Mouse (Mus musculus) CH12.LX (cell line): ENCODE results near the gene Tmem45b. TPM values are rescaled to one million over a fixed set of nuclear protein-coding genes. Genes with fewer than 3 reads are reported as not detected.

Source experiments
- DNase-seq: peaks from one replicate; pipeline ENCODE4 v3.0.0-alpha.2; 2013; ENCODE audit errors: extremely low read depth
- H3K27ac ChIP-seq: 2 replicates; pipeline ENCODE4 v1.5.1; 2012; ENCODE audit warnings: low read depth, mild to moderate bottlenecking, control low read depth, moderate library complexity; ENCODE audit not compliant: insufficient read depth
- H3K27me3 ChIP-seq: replicated peaks from 2 replicates; pipeline ENCODE3; 2012; ENCODE audit warnings: inconsistent platforms
- H3K36me3 ChIP-seq, 2 experiments: replicated peaks in 1 of 2; 2 replicates each; pipeline versions ENCODE3 to v1.6.1; 2012; ENCODE audit warnings: inconsistent platforms in 1 of 2, low read length in 1 of 2, mild to moderate bottlenecking in 1 of 2, mixed read lengths in 1 of 2, moderate library complexity in 1 of 2; ENCODE audit not compliant: control insufficient read depth in 1 of 2, insufficient read depth in 1 of 2
- H3K4me1 ChIP-seq, 2 experiments: 2 replicates each; pipeline ENCODE4 v1.6.1; 2012; ENCODE audit warnings: inconsistent platforms in 1 of 2, moderate library complexity in 1 of 2; ENCODE audit not compliant: insufficient read depth in 2 of 2, control insufficient read depth in 1 of 2
- H3K4me2 ChIP-seq: 2 replicates; pipeline ENCODE4 v1.6.1; 2012; ENCODE audit warnings: low read depth, mild to moderate bottlenecking, control low read depth; ENCODE audit not compliant: poor library complexity, insufficient read depth, severe bottlenecking
- H3K4me3 ChIP-seq, 3 experiments: fragments of 150-350 bp in 1 of 3; sonication (generic) in 1 of 3; replicated peaks in 1 of 3; 2 replicates each; pipeline versions ENCODE3 to v1.5.1; 2011 to 2012; ENCODE audit warnings: low read depth in 2 of 3, low read length in 2 of 3, mild to moderate bottlenecking in 2 of 3, moderate library complexity in 2 of 3, control low read depth in 1 of 3, improper control_type of control experiment in 1 of 3, inconsistent platforms in 1 of 3, mixed read lengths in 1 of 3; ENCODE audit not compliant: poor library complexity in 1 of 3
- H3K79me2 ChIP-seq: replicated peaks from 2 replicates; pipeline ENCODE4 v1.6.1; 2012; ENCODE audit warnings: mild to moderate bottlenecking, moderate library complexity; ENCODE audit not compliant: control insufficient read depth, poor library complexity, insufficient read depth, severe bottlenecking; ENCODE audit errors: extremely low read depth
- H3K9ac ChIP-seq: 2 replicates; pipeline ENCODE4 v1.6.1; 2012; ENCODE audit warnings: low read depth, mild to moderate bottlenecking, control low read depth, moderate library complexity; ENCODE audit not compliant: insufficient read depth
- H3K9me3 ChIP-seq: replicated peaks from 2 replicates; pipeline ENCODE3; 2012; ENCODE audit warnings: low read length, inconsistent platforms, mixed read lengths
- BHLHE40 ChIP-seq: IDR thresholded peaks from 2 replicates; pipeline ENCODE4 v1.6.1; 2011; ENCODE audit warnings: mild to moderate bottlenecking, low read depth, low read length, improper control_type of control experiment
- CHD1 ChIP-seq: IDR thresholded peaks from 2 replicates; pipeline ENCODE4 v1.6.1; 2012; ENCODE audit warnings: low read depth, low read length, improper control_type of control experiment, inconsistent platforms
- CTCF ChIP-seq, 2 experiments: IDR thresholded peaks in 1 of 2; conservative IDR thresholded peaks in 1 of 2; 2 replicates each; pipeline ENCODE4 v1.5.1; 2011 to 2012; ENCODE audit warnings: low read depth in 2 of 2, low read length in 2 of 2, improper control_type of control experiment in 1 of 2, inconsistent platforms in 1 of 2, mild to moderate bottlenecking in 1 of 2, moderate library complexity in 1 of 2
- E2F4 ChIP-seq: IDR thresholded peaks from 2 replicates; pipeline ENCODE4 v1.6.1; 2011; ENCODE audit warnings: low read depth, low read length, improper control_type of control experiment; ENCODE audit not compliant: insufficient replicate concordance
- ELF1 ChIP-seq: IDR thresholded peaks from 2 replicates; pipeline ENCODE4 v1.6.1; 2014; ENCODE audit warnings: low read depth, mild to moderate bottlenecking, inconsistent platforms, low read length, improper control_type of control experiment
- ETS1 ChIP-seq: conservative IDR thresholded peaks from 2 replicates; pipeline ENCODE4 v1.6.1; 2012; ENCODE audit warnings: low read depth, mild to moderate bottlenecking, inconsistent platforms, low read length, improper control_type of control experiment, moderate library complexity
- GABPA ChIP-seq: IDR thresholded peaks from 2 replicates; pipeline ENCODE4 v1.6.1; 2012; ENCODE audit warnings: low read depth, low read length, improper control_type of control experiment, inconsistent platforms; ENCODE audit not compliant: insufficient replicate concordance
- JUN ChIP-seq: IDR thresholded peaks from 2 replicates; pipeline ENCODE4 v1.6.1; 2011; ENCODE audit warnings: low read depth, mild to moderate bottlenecking, low read length, improper control_type of control experiment, moderate library complexity; ENCODE audit not compliant: insufficient read depth
- KAT2A ChIP-seq: IDR thresholded peaks from 2 replicates; pipeline ENCODE4 v1.6.1; 2012; ENCODE audit warnings: low read length, improper control_type of control experiment, inconsistent platforms; ENCODE audit not compliant: insufficient replicate concordance
- MXI1 ChIP-seq: IDR thresholded peaks from 2 replicates; pipeline ENCODE4 v1.6.1; 2011; ENCODE audit warnings: mild to moderate bottlenecking, low read depth, low read length, improper control_type of control experiment
- MYC ChIP-seq: IDR thresholded peaks from 2 replicates; pipeline ENCODE4 v1.6.1; 2011; ENCODE audit warnings: low read depth, mild to moderate bottlenecking, improper control_type of control experiment, low read length
- NELFE ChIP-seq: IDR thresholded peaks from 2 replicates; pipeline ENCODE4 v1.6.1; 2011; ENCODE audit warnings: low read depth, low read length, improper control_type of control experiment
- NRF1 ChIP-seq: IDR thresholded peaks from 2 replicates; pipeline ENCODE4 v1.6.1; 2014; ENCODE audit warnings: low read depth, mild to moderate bottlenecking, inconsistent platforms, low read length, improper control_type of control experiment, moderate library complexity
- POLR2A ChIP-seq: IDR thresholded peaks from 2 replicates; pipeline ENCODE4 v1.6.1; 2011; ENCODE audit warnings: low read depth, mild to moderate bottlenecking, improper control_type of control experiment, low read length
- POLR2AphosphoS2 ChIP-seq: IDR thresholded peaks from 2 replicates; pipeline ENCODE4 v1.6.1; 2011; ENCODE audit warnings: low read depth, low read length, improper control_type of control experiment
- RAD21 ChIP-seq: IDR thresholded peaks from 2 replicates; pipeline ENCODE4 v1.6.1; 2011; ENCODE audit warnings: low read depth, mild to moderate bottlenecking, low read length, improper control_type of control experiment, moderate library complexity
- SMC3 ChIP-seq: IDR thresholded peaks from 2 replicates; pipeline ENCODE4 v1.6.1; 2011; ENCODE audit warnings: low read depth, low read length, improper control_type of control experiment
- TCF12 ChIP-seq: IDR thresholded peaks from 2 replicates; pipeline ENCODE4 v1.6.1; 2014; ENCODE audit warnings: low read depth, mild to moderate bottlenecking, inconsistent platforms, low read length, improper control_type of control experiment
- UBTF ChIP-seq: IDR thresholded peaks from 2 replicates; pipeline ENCODE4 v1.6.1; 2012; ENCODE audit warnings: low read depth, mild to moderate bottlenecking, inconsistent platforms, low read length, improper control_type of control experiment, moderate library complexity
- USF1 ChIP-seq: IDR thresholded peaks from 2 replicates; pipeline ENCODE4 v1.6.1; 2014; ENCODE audit warnings: low read depth, mild to moderate bottlenecking, inconsistent platforms, low read length, improper control_type of control experiment
- USF2 ChIP-seq: conservative IDR thresholded peaks from 2 replicates; pipeline ENCODE4 v1.6.1; 2011; ENCODE audit warnings: low read depth, low read length, improper control_type of control experiment
- ZC3H11A ChIP-seq: IDR thresholded peaks from 2 replicates; pipeline ENCODE4 v1.6.1; 2012; ENCODE audit warnings: low read depth, mild to moderate bottlenecking, inconsistent platforms, low read length, improper control_type of control experiment
- ZMIZ1 ChIP-seq: IDR thresholded peaks from 2 replicates; pipeline ENCODE4 v1.6.1; 2012; ENCODE audit warnings: low read depth, mild to moderate bottlenecking, inconsistent platforms, low read length, improper control_type of control experiment
- ZNF384 ChIP-seq: IDR thresholded peaks from 2 replicates; pipeline ENCODE4 v1.6.1; 2012; ENCODE audit warnings: low read depth, low read length, improper control_type of control experiment, inconsistent platforms
- dilution Hi-C: fragments of 300-500 bp; cut with MboI; formaldehyde crosslinking; loops from 2 replicates; pipeline ENCODE4 v1.14.3; 2020; ENCODE audit warnings: low sequenced_read_pairs; ENCODE audit not compliant: extremely low pct_unique_long_range_greater_than_20kb, extremely low pct_ligation_motif_present
- in situ Hi-C: fragments of 300-500 bp; cut with MboI; formaldehyde crosslinking; loops from 3 replicates; pipeline ENCODE4 v1.14.3; 2019; ENCODE audit warnings: low sequenced_read_pairs, low pct_ligation_motif_present, low pct_unique_long_range_greater_than_20kb, mixed read lengths
- polyA plus RNA-seq: library from polyadenylated mRNA; unstranded; fragments of >175 nt; gene quantifications from 2 replicates; pipeline ENCODE4 v1.2.1, GENCODE M21; 2012; ENCODE audit warnings: low read depth; ENCODE audit not compliant: insufficient read length
- total RNA-seq, 2 experiments: library from RNA; depleted of rRNA; stranded (reverse); fragments of 300-350 nt in 1 of 2; fragments of >200 nt in 1 of 2; gene quantifications; 2 replicates each; pipeline ENCODE4 v1.2.3; 2012 to 2014

Gene Tmem45b
- total and polyA plus RNA-seq, 3 experiments: not detected

GRCm38 (mm10) chr9:31430011-31430410, 34.3 kb downstream of the Tmem45b start:
- no peak overlapping the region for H3K4me3 ChIP-seq
- no peak for DNase-seq
- dilution Hi-C loops: no loop called here
- no peaks in the 10 kb centered on the region for H3K27me3 ChIP-seq
- no peaks in the 10 kb centered on the region for H3K9me3 ChIP-seq
- H3K4me2 ChIP-seq: no peak overlapping the region
- no peak overlapping the region for H3K27ac ChIP-seq
- H3K36me3 ChIP-seq: peaks cover 0 to 4% of the 10 kb centered on the region in 2 experiments
- TF ChIP-seq UBTF: no peak
- TF ChIP-seq USF1: no peak
- no peak for TF ChIP-seq POLR2A
- TF ChIP-seq, all 38 proteins: peak for 0
- Histone ChIP-seq H3K79me2 (no peaks in the 10 kb centered on the region), H3K4me1 (peaks cover 0 to 2% of the 10 kb centered on the region in 2 experiments; a peak in 1 of 4 replicates), H3K9ac (no peak overlapping the region)
- in situ Hi-C loops: no loop called here

GRCm38 (mm10) chr9:31428971-31429370, 35.3 kb downstream of the Tmem45b start:
- H3K27ac ChIP-seq: no peak overlapping the region
- H3K9ac ChIP-seq: no peak overlapping the region
- TF ChIP-seq SMC3: no peak
- TF ChIP-seq USF2: no peak
- TF ChIP-seq POLR2A: no peak
- TF ChIP-seq ETS1: no peak
- TF ChIP-seq JUN: no peak
- no peak for TF ChIP-seq CHD1
- dilution Hi-C loops: no loop called here
- 0 out of 2 replicates have a peak overlapping the region, but pooled peaks have one; percentile 49 for H3K4me2 ChIP-seq
- peaks cover 0 to 2% of the 10 kb centered on the region in 2 experiments; a peak in 1 of 4 replicates for H3K4me1 ChIP-seq
- peaks cover 0 to 10% of the 10 kb centered on the region in 2 experiments for H3K36me3 ChIP-seq
- H3K27me3 ChIP-seq: no peaks in the 10 kb centered on the region
- H3K9me3 ChIP-seq: no peaks in the 10 kb centered on the region
- in situ Hi-C loops: no loop called here
- H3K79me2 ChIP-seq: no peaks in the 10 kb centered on the region
- no peak for DNase-seq
- no peak overlapping the region for H3K4me3 ChIP-seq

- DNase-seq: no peak
- no peak overlapping the region for H3K9ac ChIP-seq
- H3K4me1 ChIP-seq: peaks cover 8 to 22% of the 10 kb centered on the region in 2 experiments; a peak in 3 of 4 replicates
- H3K27me3 ChIP-seq: no peaks in the 10 kb centered on the region
- peaks cover 31 to 63% of the 10 kb centered on the region in 2 experiments for H3K36me3 ChIP-seq
- dilution Hi-C loops: no loop called here
- in situ Hi-C loops: no loop called here
- no peak overlapping the region for H3K4me3 ChIP-seq
- no peaks in the 10 kb centered on the region for H3K9me3 ChIP-seq
- H3K4me2 ChIP-seq: no peak overlapping the region
- TF ChIP-seq SMC3 (no peak), GABPA (no peak), ELF1 (no peak), POLR2A (no peak), NELFE (no peak), KAT2A (no peak), USF2 (no peak), ZC3H11A (no peak), TCF12 (no peak), BHLHE40 (no peak), E2F4 (no peak), RAD21 (no peak), MXI1 (no peak), ZNF384 (no peak), NRF1 (no peak), CTCF (conservative IDR thresholded peaks at IDR 0.05 in 1 of 2, IDR thresholded peaks at IDR 0.05 in 1 of 2; ENCODE audit: low read depth in 2 of 2, low read length in 2 of 2) (no peak), ZMIZ1 (no peak), POLR2AphosphoS2 (no peak), MYC (no peak)
- H3K27ac ChIP-seq: no peak overlapping the region
- 0 out of 2 replicates have a peak, but pooled peaks cover under 1% of the 10 kb centered on the region for H3K79me2 ChIP-seq
These were observed 42.1 kb downstream of the Tmem45b start for GRCm38 (mm10) chr9:31422143-31422542.
